Mouse (Mus musculus) heart, embryonic 12.5 days (tissue): Measurements from ENCODE around the gene Txn1. TPM values are rescaled to one million over a fixed set of nuclear protein-coding genes. Genes with fewer than 3 reads are reported as not detected.

Experiments
- ATAC-seq: fragments of 200-750 bp; cut with Nextera tagmentation; 2 replicates; pipeline ENCODE4 v1.8.0; 2017; ENCODE audit warnings: moderate TSS enrichment, moderate library complexity; ENCODE audit not compliant: insufficient number of reproducible peaks, low FRiP score
- H3K27ac ChIP-seq: fragments of 300-500 bp; sonication (generic); 2 replicates; pipeline ENCODE4 v1.5.1; 2016; ENCODE audit warnings: mild to moderate bottlenecking, moderate library complexity; ENCODE audit not compliant: poor library complexity, severe bottlenecking
- H3K27me3 ChIP-seq: fragments of 300-500 bp; sonication (generic); replicated peaks from 2 replicates; pipeline ENCODE4 v1.6.1; 2016; ENCODE audit warnings: mild to moderate bottlenecking, moderate library complexity
- H3K36me3 ChIP-seq: fragments of 300-500 bp; sonication (generic); 2 replicates; pipeline ENCODE4 v1.6.1; 2016; ENCODE audit warnings: mild to moderate bottlenecking, moderate library complexity
- H3K4me1 ChIP-seq: fragments of 300-500 bp; sonication (generic); replicated peaks from 2 replicates; pipeline ENCODE4 v1.6.1; 2016; ENCODE audit warnings: mild to moderate bottlenecking
- H3K4me2 ChIP-seq: fragments of 300-500 bp; sonication (generic); 2 replicates; pipeline ENCODE4 v1.6.1; 2016; ENCODE audit warnings: mild to moderate bottlenecking, moderate library complexity
- H3K4me3 ChIP-seq: fragments of 300-500 bp; sonication (generic); 2 replicates; pipeline ENCODE4 v1.5.1; 2016; ENCODE audit warnings: mild to moderate bottlenecking
- H3K9ac ChIP-seq: fragments of 300-500 bp; sonication (generic); 2 replicates; pipeline ENCODE4 v1.6.1; 2016; ENCODE audit warnings: mild to moderate bottlenecking, moderate library complexity
- H3K9me3 ChIP-seq: fragments of 300-500 bp; sonication (generic); replicated peaks from 2 replicates; pipeline ENCODE4 v1.6.1; 2016; ENCODE audit warnings: mild to moderate bottlenecking, moderate library complexity
- WGBS: fragments of 180-500 bp; shearing (Covaris S2); methylation state at CpG from one replicate; pipeline ENCODE4 v1.1.7; 2016; 5-methylcytosine and 5-hydroxymethylcytosine counted together
- polyA plus RNA-seq: library from polyadenylated mRNA; unstranded; fragments of >200 nt; fragmentation: Nextera tagmentation; extraction: Ambion mirVana; gene quantifications from 2 replicates; pipeline ENCODE4 v1.2.1, GENCODE M21; 2016

Gene Txn1
- polyA plus RNA-seq, 1 experiment from 2014 or later: 305 TPM

GRCm38 (mm10) chr4:57957200-57958085 is 1.2 kb upstream of the Txn1 start:
- Histone ChIP-seq H3K27ac (peak overlapping the region; percentile 95), H3K36me3 (no peaks in the 10 kb centered on the region), H3K4me3 (peak overlapping the region; percentile 92), H3K4me2 (peak overlapping the region; percentile 73), H3K27me3 (no peaks in the 10 kb centered on the region), H3K9me3 (no peaks in the 10 kb centered on the region), H3K4me1 (peaks cover 31% of the 10 kb centered on the region), H3K9ac (peak overlapping the region; percentile 70; the same call in 1 of the 2 replicates)
- no peak for ATAC-seq
- WGBS: 36% methylated on average over 11 of the region's 11 CpGs

- peak overlapping the region; percentile 73 for H3K4me2 ChIP-seq
- peak overlapping the region; percentile 82 for H3K9ac ChIP-seq
- no peaks in the 10 kb centered on the region for H3K27me3 ChIP-seq
- H3K36me3 ChIP-seq: peaks cover 15% of the 10 kb centered on the region
- 0 out of 2 replicates have a peak, but pooled peaks cover 7% of the 10 kb centered on the region for H3K9me3 ChIP-seq
- peak overlapping the region; percentile 90 for H3K27ac ChIP-seq
- ATAC-seq: peak; percentile 37; the same call in 1 of the 2 replicates
- 0% methylated on average over 25 of the region's 25 CpGs for WGBS
- peaks cover 31% of the 10 kb centered on the region for H3K4me1 ChIP-seq
- peak overlapping the region; percentile 92 for H3K4me3 ChIP-seq
These were observed 660 bp downstream of the Txn1 start for GRCm38 (mm10) chr4:57955544-57955958.

GRCm38 (mm10) chr4:57954991-57955390 is 1.2 kb downstream of the Txn1 start:
- H3K4me2 ChIP-seq: peak overlapping the region; percentile 73
- 0 out of 2 replicates have a peak overlapping the region, but pooled peaks have one; percentile 90 for H3K27ac ChIP-seq
- WGBS: 73% methylated on average over 8 of the region's 8 CpGs

GRCm38 (mm10) chr4:57954580-57954979 is 1.6 kb downstream of the Txn1 start:
- Histone ChIP-seq H3K27ac (no peak overlapping the region), H3K36me3 (peaks cover 24% of the 10 kb centered on the region), H3K4me2 (peak overlapping the region; percentile 73), H3K27me3 (no peaks in the 10 kb centered on the region), H3K4me3 (peak overlapping the region; percentile 92), H3K9me3 (0 out of 2 replicates have a peak, but pooled peaks cover 7% of the 10 kb centered on the region), H3K9ac (no peak overlapping the region; the same call in 1 of the 2 replicates), H3K4me1 (peaks cover 31% of the 10 kb centered on the region)
- WGBS: 78% methylated on average over 6 of the region's 6 CpGs
- ATAC-seq: no peak

More at GRCm38 (mm10) chr4:57954991-57955390, 1.2 kb downstream of the Txn1 start:
- Histone ChIP-seq H3K9me3 (0 out of 2 replicates have a peak, but pooled peaks cover 7% of the 10 kb centered on the region), H3K9ac (peak overlapping the region; percentile 82), H3K4me1 (peaks cover 31% of the 10 kb centered on the region), H3K36me3 (peaks cover 20% of the 10 kb centered on the region), H3K27me3 (no peaks in the 10 kb centered on the region), H3K4me3 (peak overlapping the region; percentile 92)
- ATAC-seq: no peak

- Histone ChIP-seq H3K9me3 (0 out of 2 replicates have a peak, but pooled peaks cover 7% of the 10 kb centered on the region), H3K4me3 (no peak overlapping the region), H3K9ac (no peak overlapping the region), H3K36me3 (peaks cover 31% of the 10 kb centered on the region), H3K4me1 (peaks cover 31% of the 10 kb centered on the region), H3K27ac (no peak overlapping the region), H3K27me3 (no peaks in the 10 kb centered on the region), H3K4me2 (no peak overlapping the region)
- WGBS: 91% methylated on average over 7 of the region's 7 CpGs
- ATAC-seq: no peak
These were observed 2.4 kb downstream of the Txn1 start for GRCm38 (mm10) chr4:57953796-57954195.

- Histone ChIP-seq H3K27ac (no peak overlapping the region), H3K4me2 (no peak overlapping the region), H3K4me1 (peaks cover 29% of the 10 kb centered on the region), H3K9ac (no peak overlapping the region), H3K36me3 (peaks cover 40% of the 10 kb centered on the region), H3K9me3 (0 out of 2 replicates have a peak, but pooled peaks cover 7% of the 10 kb centered on the region), H3K4me3 (no peak overlapping the region), H3K27me3 (no peaks in the 10 kb centered on the region)
- WGBS: 91% methylated on average over 1 of the region's 1 CpGs
- no peak for ATAC-seq
These were observed 3.3 kb downstream of the Txn1 start for GRCm38 (mm10) chr4:57952891-57953290.

GRCm38 (mm10) chr4:57952416-57952815 is 3.8 kb downstream of the Txn1 start:
- Histone ChIP-seq H3K4me3 (no peak overlapping the region), H3K36me3 (peaks cover 45% of the 10 kb centered on the region), H3K27ac (no peak overlapping the region), H3K9ac (no peak overlapping the region), H3K27me3 (no peaks in the 10 kb centered on the region), H3K4me2 (no peak overlapping the region), H3K4me1 (peaks cover 25% of the 10 kb centered on the region), H3K9me3 (0 out of 2 replicates have a peak, but pooled peaks cover 7% of the 10 kb centered on the region)
- no peak for ATAC-seq
- WGBS: 95% methylated on average over 3 of the region's 3 CpGs

GRCm38 (mm10) chr4:57949866-57950265 is 6.3 kb downstream of the Txn1 start:
- no peak overlapping the region for H3K4me2 ChIP-seq
- ATAC-seq: no peak
- no peak overlapping the region for H3K4me3 ChIP-seq
- H3K27ac ChIP-seq: no peak overlapping the region
- H3K27me3 ChIP-seq: no peaks in the 10 kb centered on the region
- 93% methylated on average over 6 of the region's 6 CpGs for WGBS
- 0 out of 2 replicates have a peak, but pooled peaks cover 7% of the 10 kb centered on the region for H3K9me3 ChIP-seq
- H3K9ac ChIP-seq: no peak overlapping the region
- H3K4me1 ChIP-seq: peaks cover 13% of the 10 kb centered on the region
- peaks cover 65% of the 10 kb centered on the region for H3K36me3 ChIP-seq

GRCm38 (mm10) chr4:57947476-57947875 is 8.7 kb downstream of the Txn1 start:
- H3K4me1 ChIP-seq: no peaks in the 10 kb centered on the region; the same call in 1 of the 2 replicates
- 92% methylated on average over 4 of the region's 4 CpGs for WGBS
- no peak overlapping the region for H3K27ac ChIP-seq
- no peak overlapping the region for H3K4me3 ChIP-seq
- no peaks in the 10 kb centered on the region for H3K27me3 ChIP-seq
- H3K9ac ChIP-seq: no peak overlapping the region
- no peak overlapping the region for H3K4me2 ChIP-seq
- 0 out of 2 replicates have a peak, but pooled peaks cover 7% of the 10 kb centered on the region for H3K9me3 ChIP-seq
- ATAC-seq: no peak
- H3K36me3 ChIP-seq: peaks cover 89% of the 10 kb centered on the region

GRCm38 (mm10) chr4:57947036-57947435 is 9.2 kb downstream of the Txn1 start:
- Histone ChIP-seq H3K9ac (no peak overlapping the region), H3K4me1 (no peaks in the 10 kb centered on the region; the same call in 1 of the 2 replicates), H3K4me2 (no peak overlapping the region), H3K27me3 (no peaks in the 10 kb centered on the region), H3K9me3 (0 out of 2 replicates have a peak, but pooled peaks cover 7% of the 10 kb centered on the region), H3K27ac (no peak overlapping the region), H3K36me3 (peaks cover 91% of the 10 kb centered on the region), H3K4me3 (no peak overlapping the region)
- WGBS: 85% methylated on average over 10 of the region's 10 CpGs
- no peak for ATAC-seq

- Histone ChIP-seq H3K36me3 (peaks cover 50% of the 10 kb centered on the region), H3K4me3 (no peak overlapping the region), H3K27me3 (no peaks in the 10 kb centered on the region), H3K27ac (no peak overlapping the region), H3K4me1 (no peaks in the 10 kb centered on the region; the same call in 1 of the 2 replicates), H3K4me2 (no peak overlapping the region), H3K9me3 (no peaks in the 10 kb centered on the region), H3K9ac (no peak overlapping the region)
- 85% methylated on average over 2 of the region's 2 CpGs for whole genome bisulfite sequencing
- ATAC-seq: no peak
These were observed 13.3 kb downstream of the Txn1 start for GRCm38 (mm10) chr4:57942892-57943291.
